Mouse (Mus musculus) kidney, embryonic 15.5 days (tissue): ENCODE results near the gene 4933416C03Rik. TPM values are rescaled to one million over a fixed set of nuclear protein-coding genes. Genes with fewer than 3 reads are reported as not detected.

Experiments
- ATAC-seq: fragments of 200-750 bp; cut with Nextera tagmentation; replicated peaks from 2 replicates; pipeline ENCODE4 v1.8.0; 2017; ENCODE audit warnings: moderate TSS enrichment; ENCODE audit not compliant: low FRiP score
- H3K27ac ChIP-seq: fragments of 300-500 bp; sonication (generic); 2 replicates; pipeline ENCODE4 v1.5.1; 2015; ENCODE audit warnings: mild to moderate bottlenecking, inconsistent platforms
- H3K27me3 ChIP-seq: fragments of 300-500 bp; sonication (generic); 2 replicates; pipeline ENCODE4 v1.6.1; 2015; ENCODE audit warnings: inconsistent platforms
- H3K36me3 ChIP-seq: fragments of 300-500 bp; sonication (generic); 2 replicates; pipeline ENCODE4 v1.6.1; 2015; ENCODE audit warnings: inconsistent platforms
- H3K4me1 ChIP-seq: fragments of 300-500 bp; sonication (generic); 2 replicates; pipeline ENCODE4 v1.6.1; 2015; ENCODE audit warnings: inconsistent platforms
- H3K4me2 ChIP-seq: fragments of 300-500 bp; sonication (generic); 2 replicates; pipeline ENCODE4 v1.6.1; 2015; ENCODE audit warnings: moderate library complexity, mild to moderate bottlenecking, inconsistent platforms
- H3K4me3 ChIP-seq: fragments of 300-500 bp; sonication (generic); replicated peaks from 2 replicates; pipeline ENCODE4 v1.5.1; 2015; ENCODE audit warnings: mild to moderate bottlenecking, inconsistent platforms
- H3K9ac ChIP-seq: fragments of 300-500 bp; sonication (generic); 2 replicates; pipeline ENCODE4 v1.6.1; 2015; ENCODE audit warnings: mild to moderate bottlenecking, inconsistent platforms
- H3K9me3 ChIP-seq: fragments of 300-500 bp; sonication (generic); replicated peaks from 2 replicates; pipeline ENCODE4 v1.6.1; 2016; ENCODE audit warnings: inconsistent platforms
- whole genome bisulfite sequencing: fragments of 180-500 bp; shearing (Covaris S2); methylation state at CpG from one replicate; pipeline ENCODE4 v1.1.7; 2015; ENCODE audit warnings: mixed read lengths; 5-methylcytosine and 5-hydroxymethylcytosine counted together
- polyA plus RNA-seq: library from polyadenylated mRNA; unstranded; fragments of >200 nt; fragmentation: Nextera tagmentation; extraction: Ambion mirVana; gene quantifications from 2 replicates; pipeline ENCODE4 v1.2.1, GENCODE M21; 2015

4933416C03Rik gene
- not detected in 2 replicates for polyA plus RNA-seq

- no peaks in the 10 kb centered on the region for H3K4me1 ChIP-seq
- no peak within 1 kb of the TSS for H3K9ac ChIP-seq
- H3K36me3 ChIP-seq = no peaks in the 10 kb centered on the region
- H3K4me3 ChIP-seq = no peak within 1 kb of the TSS
- no peak for ATAC-seq
- 95% methylated on average over 39 of the region's 39 CpGs for WGBS
- H3K27me3 ChIP-seq = no peaks in the 10 kb centered on the region
- H3K27ac ChIP-seq = no peak within 1 kb of the TSS
- H3K9me3 ChIP-seq = no peaks in the 10 kb centered on the region
- no peak within 1 kb of the TSS for H3K4me2 ChIP-seq
These were observed at the start of gene 4933416C03Rik for GRCm38 (mm10) chr10:116113867-116114474. 4933416C03Rik (minus strand) TSS chr10:116113917.

GRCm38 (mm10) chr10:116162338-116162737, 48.6 kb upstream of the 4933416C03Rik start:
- no peak for ATAC-seq
- H3K27ac ChIP-seq = no peak overlapping the region
- no peak overlapping the region for H3K9ac ChIP-seq
- H3K27me3 ChIP-seq = no peaks in the 10 kb centered on the region
- no peak overlapping the region for H3K4me3 ChIP-seq
- H3K4me2 ChIP-seq = no peak overlapping the region
- WGBS = 81% methylated on average over 11 of the region's 12 CpGs
- H3K4me1 ChIP-seq = no peaks in the 10 kb centered on the region
- no peaks in the 10 kb centered on the region for H3K36me3 ChIP-seq
- H3K9me3 ChIP-seq = no peaks in the 10 kb centered on the region

- H3K4me3 ChIP-seq = no peak overlapping the region
- no peak overlapping the region for H3K9ac ChIP-seq
- H3K27me3 ChIP-seq = no peaks in the 10 kb centered on the region
- ATAC-seq = no peak
- H3K4me2 ChIP-seq = no peak overlapping the region
- 61% methylated on average over 1 of the region's 1 CpGs for WGBS
- no peaks in the 10 kb centered on the region for H3K9me3 ChIP-seq
- no peak overlapping the region for H3K27ac ChIP-seq
- no peaks in the 10 kb centered on the region for H3K36me3 ChIP-seq
- no peaks in the 10 kb centered on the region for H3K4me1 ChIP-seq
These were observed 43.0 kb upstream of the 4933416C03Rik start for GRCm38 (mm10) chr10:116156699-116157098.

GRCm38 (mm10) chr10:116154707-116155106, 41.0 kb upstream of the 4933416C03Rik start:
- Histone ChIP-seq H3K4me3 (no peak overlapping the region), H3K36me3 (no peaks in the 10 kb centered on the region), H3K9me3 (no peaks in the 10 kb centered on the region), H3K27ac (no peak overlapping the region), H3K4me2 (no peak overlapping the region), H3K27me3 (no peaks in the 10 kb centered on the region), H3K9ac (no peak overlapping the region), H3K4me1 (no peaks in the 10 kb centered on the region)
- ATAC-seq = no peak
- WGBS = 77% methylated on average over 5 of the region's 5 CpGs

GRCm38 (mm10) chr10:116146091-116146490, 32.4 kb upstream of the 4933416C03Rik start:
- H3K9ac ChIP-seq = no peak overlapping the region
- 30% methylated on average over 9 of the region's 9 CpGs for WGBS
- H3K4me3 ChIP-seq = no peak overlapping the region
- no peaks in the 10 kb centered on the region for H3K27me3 ChIP-seq
- no peaks in the 10 kb centered on the region for H3K9me3 ChIP-seq
- H3K27ac ChIP-seq = no peak overlapping the region
- no peak for ATAC-seq
- no peaks in the 10 kb centered on the region for H3K36me3 ChIP-seq
- H3K4me2 ChIP-seq = no peak overlapping the region
- no peaks in the 10 kb centered on the region for H3K4me1 ChIP-seq

GRCm38 (mm10) chr10:116143684-116144083, 30.0 kb upstream of the 4933416C03Rik start:
- no peak for ATAC-seq
- H3K36me3 ChIP-seq = no peaks in the 10 kb centered on the region
- no peaks in the 10 kb centered on the region for H3K9me3 ChIP-seq
- no peak overlapping the region for H3K9ac ChIP-seq
- no peak overlapping the region for H3K4me2 ChIP-seq
- no peak overlapping the region for H3K4me3 ChIP-seq
- H3K4me1 ChIP-seq = no peaks in the 10 kb centered on the region
- H3K27me3 ChIP-seq = no peaks in the 10 kb centered on the region
- 92% methylated on average over 10 of the region's 10 CpGs for WGBS
- no peak overlapping the region for H3K27ac ChIP-seq

DNA sequence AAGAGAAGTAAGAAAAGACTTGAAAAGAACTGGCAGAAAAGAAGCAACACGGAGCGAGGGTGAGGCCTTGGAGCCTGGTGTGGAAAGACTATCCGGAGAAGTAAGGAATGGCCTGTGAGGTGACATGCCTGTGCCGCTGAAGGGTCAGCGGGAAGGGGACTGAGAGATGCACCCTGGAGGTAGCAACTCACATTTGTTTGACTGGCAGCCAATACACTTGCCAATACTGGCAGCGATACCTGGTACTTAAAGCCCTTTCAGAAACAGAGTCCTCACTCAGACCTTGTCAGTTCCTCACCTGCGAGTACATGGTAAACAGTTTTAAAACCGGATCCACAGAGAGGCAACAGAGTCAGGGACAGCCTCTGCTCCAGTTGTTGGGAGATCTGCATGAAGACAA, 26.5 kb upstream of the 4933416C03Rik start:
- H3K4me1 ChIP-seq = no peaks in the 10 kb centered on the region
- ATAC-seq = no peak
- H3K27ac ChIP-seq = no peak overlapping the region
- H3K4me2 ChIP-seq = no peak overlapping the region
- no peaks in the 10 kb centered on the region for H3K9me3 ChIP-seq
- no peaks in the 10 kb centered on the region for H3K36me3 ChIP-seq
- no peaks in the 10 kb centered on the region for H3K27me3 ChIP-seq
- H3K4me3 ChIP-seq = no peak overlapping the region
- H3K9ac ChIP-seq = no peak overlapping the region
- 89% methylated on average over 8 of the region's 8 CpGs for WGBS

DNA sequence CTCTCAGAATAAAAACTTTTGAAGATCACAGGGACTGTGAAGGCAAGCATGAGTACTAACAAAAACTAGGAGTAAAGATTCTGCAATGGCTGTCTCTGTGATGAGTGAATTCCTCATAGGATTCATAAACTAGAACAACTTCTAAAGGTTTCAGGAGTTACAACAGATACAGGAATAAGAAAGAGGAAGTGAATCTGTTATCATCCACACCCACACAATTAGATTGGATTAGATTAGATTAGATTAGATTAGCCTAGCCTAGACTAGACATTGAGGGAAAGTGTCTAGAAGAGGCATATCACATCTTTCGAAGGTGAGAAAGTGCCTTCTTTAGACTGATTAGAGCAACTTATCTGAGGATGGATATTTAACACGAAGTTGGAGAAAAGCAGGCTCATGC, 21.5 kb upstream of the 4933416C03Rik start:
- no peaks in the 10 kb centered on the region for H3K4me1 ChIP-seq
- no peak overlapping the region for H3K9ac ChIP-seq
- H3K27ac ChIP-seq = no peak overlapping the region
- no peak overlapping the region for H3K4me2 ChIP-seq
- 82% methylated on average over 2 of the region's 2 CpGs for WGBS
- no peak overlapping the region for H3K4me3 ChIP-seq
- no peaks in the 10 kb centered on the region for H3K27me3 ChIP-seq
- no peaks in the 10 kb centered on the region for H3K36me3 ChIP-seq
- ATAC-seq = no peak
- H3K9me3 ChIP-seq = no peaks in the 10 kb centered on the region

DNA sequence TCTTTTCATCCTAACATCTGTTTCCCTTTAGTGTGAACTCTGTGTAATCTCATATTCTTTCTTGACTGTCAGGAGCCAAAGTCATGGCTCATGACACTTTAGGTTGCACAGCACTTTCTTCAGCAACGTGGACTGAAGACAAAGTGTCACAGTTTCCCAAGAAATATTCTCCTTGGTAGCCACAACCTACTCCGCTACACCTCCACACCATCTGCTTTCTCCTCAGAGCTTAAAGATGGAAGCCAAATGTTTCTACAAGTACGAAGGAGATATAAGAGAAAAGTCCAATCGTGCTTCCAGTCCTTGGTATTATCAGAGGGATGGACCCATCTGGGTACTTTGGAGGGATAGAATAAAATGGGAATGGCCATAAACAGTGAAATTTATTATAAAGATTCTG, 18.5 kb upstream of the 4933416C03Rik start:
- Histone ChIP-seq H3K4me3 (no peak overlapping the region), H3K27me3 (no peaks in the 10 kb centered on the region), H3K9ac (no peak overlapping the region), H3K4me1 (no peaks in the 10 kb centered on the region), H3K27ac (no peak overlapping the region), H3K36me3 (no peaks in the 10 kb centered on the region), H3K9me3 (no peaks in the 10 kb centered on the region), H3K4me2 (no peak overlapping the region)
- WGBS = 71% methylated on average over 4 of the region's 4 CpGs
- no peak for ATAC-seq

GRCm38 (mm10) chr10:116131223-116131622, 17.5 kb upstream of the 4933416C03Rik start:
- H3K4me3 ChIP-seq = no peak overlapping the region

GRCm38 (mm10) chr10:116130401-116130800, 16.7 kb upstream of the 4933416C03Rik start:
- Histone ChIP-seq H3K36me3 (no peaks in the 10 kb centered on the region), H3K27me3 (no peaks in the 10 kb centered on the region), H3K4me2 (no peak overlapping the region), H3K9ac (no peak overlapping the region), H3K27ac (no peak overlapping the region), H3K4me3 (no peak overlapping the region), H3K9me3 (no peaks in the 10 kb centered on the region), H3K4me1 (no peaks in the 10 kb centered on the region)
- WGBS = 78% methylated on average over 3 of the region's 3 CpGs
- no peak for ATAC-seq

More at GRCm38 (mm10) chr10:116131223-116131622, 17.5 kb upstream of the 4933416C03Rik start:
- 82% methylated on average over 4 of the region's 4 CpGs for WGBS
- Histone ChIP-seq H3K4me1 (no peaks in the 10 kb centered on the region), H3K4me2 (no peak overlapping the region), H3K36me3 (no peaks in the 10 kb centered on the region), H3K27me3 (no peaks in the 10 kb centered on the region), H3K27ac (no peak overlapping the region), H3K9ac (no peak overlapping the region), H3K9me3 (no peaks in the 10 kb centered on the region)
- ATAC-seq = no peak

GRCm38 (mm10) chr10:116125364-116125763, 11.6 kb upstream of the 4933416C03Rik start:
- 81% methylated on average over 5 of the region's 5 CpGs for WGBS
- H3K27ac ChIP-seq = no peak overlapping the region
- no peak overlapping the region for H3K9ac ChIP-seq
- no peaks in the 10 kb centered on the region for H3K9me3 ChIP-seq
- H3K4me1 ChIP-seq = no peaks in the 10 kb centered on the region
- ATAC-seq = no peak
- H3K27me3 ChIP-seq = no peaks in the 10 kb centered on the region
- H3K4me2 ChIP-seq = no peak overlapping the region
- H3K4me3 ChIP-seq = no peak overlapping the region
- no peaks in the 10 kb centered on the region for H3K36me3 ChIP-seq

GRCm38 (mm10) chr10:116123808-116124207, 10.1 kb upstream of the 4933416C03Rik start:
- Histone ChIP-seq H3K4me3 (no peak overlapping the region), H3K27me3 (no peaks in the 10 kb centered on the region), H3K27ac (no peak overlapping the region), H3K4me2 (no peak overlapping the region), H3K9me3 (no peaks in the 10 kb centered on the region), H3K36me3 (no peaks in the 10 kb centered on the region), H3K4me1 (no peaks in the 10 kb centered on the region), H3K9ac (no peak overlapping the region)
- WGBS = 82% methylated on average over 2 of the region's 2 CpGs
- ATAC-seq = no peak
